Mouse (Mus musculus): ENCODE measurements at regions not wholly inside any gene's neighbourhood (a gene's known extent, or its start where the extent isn't known, plus 50 kb on each side); places are given as distances from the start of the nearest gene placed in this dataset.

DNA sequence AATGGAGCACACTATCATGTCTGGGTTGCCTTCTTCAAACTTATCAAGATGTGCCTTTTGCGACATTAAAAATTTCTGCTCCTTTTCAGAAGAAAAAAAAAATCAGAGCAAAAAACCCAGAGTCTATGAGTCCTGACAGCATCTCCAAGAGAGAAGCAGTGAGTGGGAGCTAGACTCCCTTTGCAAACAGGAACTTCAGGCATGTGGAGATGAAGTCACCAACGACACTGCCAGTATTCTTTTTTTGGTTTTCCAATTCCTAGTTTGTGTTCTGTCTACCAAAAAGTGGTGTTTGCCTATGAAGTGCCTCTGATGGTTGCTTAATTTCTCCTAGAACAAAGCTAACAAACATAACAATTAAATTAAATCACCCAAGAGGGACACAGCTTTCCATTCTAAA lies 457.2 kb upstream of the Nr2f1 start:
- DNase-seq: no peak
- no peak for TF ChIP-seq CTCF (IDR thresholded peaks at IDR 0.05; ENCODE audit: low read depth)
- H3K4me2 ChIP-seq (ENCODE audit: low read depth): no peak overlapping the region
- no peaks in the 10 kb centered on the region for H3K9me3 ChIP-seq (ENCODE audit: low read length)
- no peak overlapping the region for H3K4me3 ChIP-seq (ENCODE audit: low read depth, low read length)
- H3K27ac ChIP-seq (ENCODE audit: low read depth, low read length): no peak overlapping the region
- 82% methylated on average over 2 of the region's 2 CpGs for WGBS
- no peaks in the 10 kb centered on the region for H3K36me3 ChIP-seq (ENCODE audit: insufficient read depth)
- H3K9ac ChIP-seq: no peak overlapping the region
- H3K27me3 ChIP-seq (ENCODE audit: insufficient read depth, low read length): no peaks in the 10 kb centered on the region
- ATAC-seq: no peak
- H3K4me1 ChIP-seq (ENCODE audit: insufficient read depth): no peaks in the 10 kb centered on the region

DNA sequence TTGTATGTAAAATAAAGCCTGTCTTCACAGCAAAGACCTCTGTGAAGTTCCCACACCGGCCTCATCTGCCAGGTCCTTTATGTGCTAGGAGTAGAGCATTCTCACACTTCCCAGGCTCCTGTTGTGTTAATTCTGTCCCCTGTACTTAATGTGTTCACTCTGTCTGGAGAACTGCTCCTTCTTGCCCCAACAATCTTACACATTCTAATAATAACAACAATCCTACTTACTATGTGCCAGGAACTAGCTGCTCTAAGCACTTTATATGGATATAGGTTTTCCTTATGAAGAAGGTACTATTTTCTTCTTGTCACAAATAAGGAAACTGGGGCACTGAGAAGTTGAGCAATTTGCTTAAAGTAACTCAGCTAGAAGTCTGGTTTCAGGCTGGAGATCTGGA lies 456.6 kb upstream of the Nr2f1 start:
- Histone ChIP-seq H3K27me3 (ENCODE audit: insufficient read depth, low read length) (no peaks in the 10 kb centered on the region), H3K4me3 (ENCODE audit: low read depth, low read length) (no peak overlapping the region), H3K4me2 (ENCODE audit: low read depth) (no peak overlapping the region), H3K27ac (ENCODE audit: low read depth, low read length) (no peak overlapping the region), H3K9ac (no peak overlapping the region), H3K36me3 (ENCODE audit: insufficient read depth) (no peaks in the 10 kb centered on the region), H3K4me1 (ENCODE audit: insufficient read depth) (no peaks in the 10 kb centered on the region), H3K9me3 (ENCODE audit: low read length) (no peaks in the 10 kb centered on the region)
- ATAC-seq (no peak), DNase-seq (no peak)
- TF ChIP-seq CTCF (IDR thresholded peaks at IDR 0.05; ENCODE audit: low read depth): no peak
- WGBS: 61% methylated on average over 1 of the region's 1 CpGs

DNA sequence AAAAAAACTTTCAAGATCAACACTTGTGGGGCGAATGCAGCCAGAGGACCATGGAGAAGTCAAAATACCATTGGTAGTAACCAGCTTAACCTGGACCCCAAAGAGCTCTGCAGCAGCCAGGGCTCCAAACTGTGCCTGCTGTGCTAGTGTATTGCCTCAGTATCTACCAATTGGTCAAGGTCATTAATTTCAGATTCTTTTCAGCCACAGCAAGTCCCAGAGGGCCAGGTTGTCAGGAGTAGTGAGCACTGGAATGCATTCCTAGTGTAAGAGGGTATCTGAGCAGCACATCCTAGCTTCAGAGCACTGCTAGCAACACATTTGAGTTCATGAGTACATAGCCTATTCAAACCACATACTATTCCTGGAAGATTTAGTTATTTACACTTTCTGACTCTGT lies 451.3 kb upstream of the Nr2f1 start:
- no peak overlapping the region for H3K4me3 ChIP-seq (ENCODE audit: low read depth, low read length)
- H3K9me3 ChIP-seq (ENCODE audit: low read length): no peaks in the 10 kb centered on the region
- H3K27ac ChIP-seq (ENCODE audit: low read depth, low read length): no peak overlapping the region
- no peaks in the 10 kb centered on the region for H3K27me3 ChIP-seq (ENCODE audit: insufficient read depth, low read length)
- H3K9ac ChIP-seq: no peak overlapping the region
- no peaks in the 10 kb centered on the region for H3K4me1 ChIP-seq (ENCODE audit: insufficient read depth)
- no peak overlapping the region for H3K4me2 ChIP-seq (ENCODE audit: low read depth)
- no peaks in the 10 kb centered on the region for H3K36me3 ChIP-seq (ENCODE audit: insufficient read depth)
- DNase-seq (no peak), ATAC-seq (no peak)
- no peak for TF ChIP-seq CTCF (IDR thresholded peaks at IDR 0.05; ENCODE audit: low read depth)
- 100% methylated on average over 1 of the region's 1 CpGs for WGBS

DNA sequence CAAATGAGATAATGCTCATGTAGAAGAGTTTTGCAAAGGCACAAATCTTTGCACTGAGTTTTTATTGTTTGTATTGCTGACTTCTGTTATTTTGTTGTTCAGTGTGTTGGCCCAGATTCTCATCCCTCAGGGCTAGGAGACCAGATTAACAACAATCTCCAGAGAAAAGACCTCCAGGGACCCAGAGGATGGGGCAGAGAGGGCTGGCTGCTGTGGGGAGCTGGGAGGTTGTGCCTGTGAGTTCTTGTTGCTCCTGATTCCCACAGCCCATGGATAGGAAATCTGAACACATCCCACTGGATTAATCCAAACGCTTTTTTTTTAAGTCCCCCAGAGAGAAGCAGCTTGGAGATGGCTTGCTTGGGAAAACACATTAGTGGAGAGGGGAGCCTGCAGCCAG lies 445.0 kb upstream of the Nr2f1 start:
- 8% methylated on average over 1 of the region's 1 CpGs for WGBS
- ATAC-seq (no peak), DNase-seq (no peak)
- Histone ChIP-seq H3K27ac (ENCODE audit: low read depth, low read length) (no peak overlapping the region), H3K4me1 (ENCODE audit: insufficient read depth) (0 out of 2 replicates have a peak, but pooled peaks cover 3% of the 10 kb centered on the region), H3K4me2 (ENCODE audit: low read depth) (no peak overlapping the region), H3K9ac (no peak overlapping the region), H3K4me3 (ENCODE audit: low read depth, low read length) (no peak overlapping the region), H3K36me3 (ENCODE audit: insufficient read depth) (no peaks in the 10 kb centered on the region), H3K9me3 (ENCODE audit: low read length) (no peaks in the 10 kb centered on the region), H3K27me3 (ENCODE audit: insufficient read depth, low read length) (no peaks in the 10 kb centered on the region)
- TF ChIP-seq CTCF (IDR thresholded peaks at IDR 0.05; ENCODE audit: low read depth): no peak

DNA sequence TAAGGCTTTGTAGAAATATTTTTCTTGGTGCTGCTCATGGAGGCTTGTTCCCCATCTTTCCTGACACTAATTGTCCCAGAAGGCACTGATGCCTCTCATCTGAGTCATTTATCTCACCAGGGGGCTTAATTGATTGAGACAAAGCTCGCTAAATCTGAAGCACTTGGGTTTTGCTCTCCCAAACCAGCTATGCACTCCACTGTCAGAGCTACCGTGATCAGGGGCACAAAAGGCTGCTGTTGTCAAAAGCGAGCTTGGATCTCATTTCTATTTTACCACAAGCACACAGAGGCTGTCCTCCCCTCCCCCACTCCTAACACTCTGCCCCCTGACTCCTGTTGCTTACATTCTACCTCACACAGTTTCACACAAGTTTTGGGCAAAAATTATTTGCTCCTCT lies 443.5 kb upstream of the Nr2f1 start:
- Histone ChIP-seq H3K4me2 (ENCODE audit: low read depth) (no peak overlapping the region), H3K36me3 (ENCODE audit: insufficient read depth) (no peaks in the 10 kb centered on the region), H3K9ac (no peak overlapping the region), H3K4me3 (ENCODE audit: low read depth, low read length) (no peak overlapping the region), H3K27ac (ENCODE audit: low read depth, low read length) (no peak overlapping the region), H3K27me3 (ENCODE audit: insufficient read depth, low read length) (no peaks in the 10 kb centered on the region), H3K9me3 (ENCODE audit: low read length) (no peaks in the 10 kb centered on the region), H3K4me1 (ENCODE audit: insufficient read depth) (0 out of 2 replicates have a peak, but pooled peaks cover 3% of the 10 kb centered on the region)
- whole genome bisulfite sequencing: 5% methylated on average over 3 of the region's 3 CpGs
- TF ChIP-seq CTCF (IDR thresholded peaks at IDR 0.05; ENCODE audit: low read depth): no peak
- ATAC-seq (peak; percentile 66; the same call in 1 of the 2 replicates), DNase-seq (peak; percentile 6)

DNA sequence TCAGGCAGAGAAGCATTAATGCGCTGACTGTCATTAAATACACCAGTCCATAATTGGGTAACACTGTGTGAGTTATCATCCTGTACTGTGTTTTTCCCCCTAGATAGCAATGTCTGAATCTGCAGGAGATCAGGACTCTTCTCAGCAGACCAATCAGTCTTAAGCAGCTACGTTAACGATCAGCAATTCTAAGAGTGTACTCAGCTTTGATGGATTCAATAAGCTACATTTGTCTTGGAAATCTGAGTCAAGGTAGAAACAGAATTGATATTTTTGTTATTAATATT lies 442.8 kb upstream of the Nr2f1 start:
- ATAC-seq: peak; percentile 14; the same call in 1 of the 2 replicates
- Histone ChIP-seq H3K27ac (ENCODE audit: low read depth, low read length) (no peak overlapping the region), H3K4me1 (ENCODE audit: insufficient read depth) (0 out of 2 replicates have a peak, but pooled peaks cover 3% of the 10 kb centered on the region), H3K4me3 (ENCODE audit: low read depth, low read length) (no peak overlapping the region), H3K9me3 (ENCODE audit: low read length) (no peaks in the 10 kb centered on the region), H3K4me2 (ENCODE audit: low read depth) (no peak overlapping the region), H3K36me3 (ENCODE audit: insufficient read depth) (no peaks in the 10 kb centered on the region), H3K9ac (no peak overlapping the region), H3K27me3 (ENCODE audit: insufficient read depth, low read length) (no peaks in the 10 kb centered on the region)
- DNase-seq: peak; percentile 8
- TF ChIP-seq CTCF (IDR thresholded peaks at IDR 0.05; ENCODE audit: low read depth): no peak
- 20% methylated on average over 3 of the region's 3 CpGs for WGBS

DNA sequence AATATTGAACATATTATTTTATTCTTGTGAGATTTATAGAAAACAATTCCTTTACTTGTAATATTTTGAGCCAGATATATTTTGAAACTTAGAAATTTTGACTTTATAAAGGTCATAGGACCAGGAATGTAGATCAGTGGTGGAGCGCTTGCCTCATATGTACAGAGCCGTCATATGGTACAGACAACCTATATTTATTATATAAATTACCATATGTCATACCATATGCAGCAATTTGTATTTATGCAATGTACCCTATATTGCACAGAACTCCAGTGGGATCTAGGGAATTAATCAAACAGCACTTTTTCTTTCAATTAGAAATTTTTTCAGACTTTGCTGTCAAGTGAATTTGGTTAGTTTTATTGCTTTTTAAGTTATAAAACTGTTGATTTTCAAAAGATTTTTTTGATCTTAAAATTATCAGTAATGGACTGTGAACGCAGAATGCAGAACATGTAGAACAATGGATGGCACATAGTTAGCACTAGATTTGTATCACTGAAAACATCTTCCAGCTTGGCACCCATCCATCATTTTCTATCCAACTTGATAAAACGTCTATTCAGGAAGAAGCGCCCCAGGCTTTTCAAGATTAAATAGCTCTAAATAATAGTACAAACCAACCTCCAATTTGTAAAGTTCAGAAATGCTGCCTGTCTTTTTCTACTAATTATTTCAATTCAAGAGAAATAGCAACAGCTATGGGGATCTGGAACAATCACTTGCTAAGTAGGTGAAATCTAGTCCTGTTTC lies 442.3 kb upstream of the Nr2f1 start:
- H3K36me3 ChIP-seq (ENCODE audit: insufficient read depth): no peaks in the 10 kb centered on the region
- no peak overlapping the region for H3K4me2 ChIP-seq (ENCODE audit: low read depth)
- no peak overlapping the region for H3K27ac ChIP-seq (ENCODE audit: low read depth, low read length)
- no peaks in the 10 kb centered on the region for H3K27me3 ChIP-seq (ENCODE audit: insufficient read depth, low read length)
- ATAC-seq (no peak; the same call in 1 of the 2 replicates), DNase-seq (peak; percentile 24)
- no peak overlapping the region for H3K4me3 ChIP-seq (ENCODE audit: low read depth, low read length)
- H3K9ac ChIP-seq: no peak overlapping the region
- no peak for TF ChIP-seq CTCF (IDR thresholded peaks at IDR 0.05; ENCODE audit: low read depth)
- 39% methylated on average over 5 of the region's 5 CpGs for WGBS
- H3K4me1 ChIP-seq (ENCODE audit: insufficient read depth): 0 out of 2 replicates have a peak, but pooled peaks cover 3% of the 10 kb centered on the region
- no peaks in the 10 kb centered on the region for H3K9me3 ChIP-seq (ENCODE audit: low read length)

Data from forebrain, postnatal 0 days (tissue).